Mouse (Mus musculus) lung, adult 2 months (tissue): ENCODE data around the gene Gm10037.
"Not testable (repeated sequence)": the region's sequence is repeated elsewhere in the genome, so short reads cannot be mapped to it uniquely, and the experiment has no call there.

Source experiments
- CTCF ChIP-seq: fragments of 200-500 bp; IDR thresholded peaks from 2 replicates; pipeline ENCODE4 v1.5.1; 2011; ENCODE audit warnings: mild to moderate bottlenecking, low read length, control low read depth; ENCODE audit not compliant: insufficient read depth
- POLR2A ChIP-seq: fragments of 200-500 bp; IDR thresholded peaks from 2 replicates; pipeline ENCODE4 v1.6.1; 2011; ENCODE audit warnings: low read depth, mild to moderate bottlenecking, control low read depth, low read length, borderline replicate concordance; ENCODE audit errors: extremely low read depth

- not testable (repeated sequence) for TF ChIP-seq CTCF, POLR2A
Observed at GRCm38 (mm10) chr13:67799151-67799550, 31.8 kb upstream of the Gm10037 start.
